Mouse (Mus musculus) forebrain, embryonic 14.5 days (tissue): ENCODE measurements at regions not wholly inside any gene's neighbourhood (a gene's known extent, or its start where the extent isn't known, plus 50 kb on each side); places are given as distances from the start of the nearest gene placed in this dataset.

Experiments used
- ATAC-seq: fragments of 200-750 bp; cut with Nextera tagmentation; 2 replicates; pipeline ENCODE4 v1.8.0; 2017; ENCODE audit warnings: mild to moderate bottlenecking, moderate library complexity
- DNase-seq: peaks from one replicate; pipeline ENCODE4 v3.0.0-alpha.2; 2015; ENCODE audit warnings: low spot score
- H3K27ac ChIP-seq: fragments of 300-500 bp; sonication (generic); 2 replicates; pipeline ENCODE4 v1.5.1; 2014; ENCODE audit warnings: low read depth, mild to moderate bottlenecking, control low read depth, low read length, moderate library complexity
- H3K27me3 ChIP-seq: fragments of 300-500 bp; sonication (generic); replicated peaks from 2 replicates; pipeline ENCODE4 v1.6.1; 2014; ENCODE audit warnings: low read length, control low read depth, mixed read lengths; ENCODE audit not compliant: control insufficient read depth, insufficient read depth
- H3K36me3 ChIP-seq: fragments of 300-500 bp; sonication (generic); 2 replicates; pipeline ENCODE4 v1.6.1; 2014; ENCODE audit warnings: low read length, control low read depth; ENCODE audit not compliant: control insufficient read depth, insufficient read depth
- H3K4me1 ChIP-seq: fragments of 300-500 bp; sonication (generic); 2 replicates; pipeline ENCODE4 v1.6.1; 2014; ENCODE audit warnings: antibody characterized with exemption, low read length, control low read depth; ENCODE audit not compliant: control insufficient read depth, insufficient read depth
- H3K4me2 ChIP-seq: fragments of 300-500 bp; sonication (generic); 2 replicates; pipeline ENCODE4 v1.6.1; 2014; ENCODE audit warnings: mild to moderate bottlenecking, control low read depth, low read length
- H3K4me3 ChIP-seq: fragments of 300-500 bp; sonication (generic); 2 replicates; pipeline ENCODE4 v1.5.1; 2014; ENCODE audit warnings: low read depth, low read length, control low read depth
- H3K9ac ChIP-seq: fragments of 300-500 bp; sonication (generic); 2 replicates; pipeline ENCODE4 v1.6.1; 2014; ENCODE audit warnings: mild to moderate bottlenecking, low read length, control low read depth, moderate library complexity
- H3K9me3 ChIP-seq: fragments of 300-500 bp; sonication (generic); replicated peaks from 2 replicates; pipeline ENCODE4 v1.6.1; 2016; ENCODE audit warnings: low read length, control low read depth, mixed read lengths; ENCODE audit not compliant: control insufficient read depth
- WGBS: fragments of 180-500 bp; shearing (Covaris S2); extraction: QIAGEN DNeasy Blood & Tissue Kit; methylation state at CpG from one replicate; pipeline ENCODE4 v1.1.7; 2014; 5-methylcytosine and 5-hydroxymethylcytosine counted together

DNA sequence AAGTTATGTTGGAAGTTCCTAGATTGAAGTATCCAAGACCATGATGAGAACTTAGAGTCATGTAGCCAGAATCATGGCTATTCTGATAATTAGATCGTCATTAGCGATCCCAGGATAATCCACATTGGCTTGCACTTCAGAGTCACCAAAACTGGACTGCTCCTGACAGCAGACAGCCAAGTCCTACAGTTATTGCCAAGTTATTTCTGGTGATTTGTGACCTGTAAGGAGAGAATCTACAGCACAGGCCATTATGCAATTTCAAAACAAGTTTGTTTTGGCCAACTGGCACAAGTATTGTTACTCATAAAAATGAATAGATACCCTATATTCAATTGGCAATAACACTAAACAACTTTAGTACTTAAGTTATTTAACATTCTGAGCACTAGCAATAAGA, 447.9 kb upstream of the Robo1 start:
- Histone ChIP-seq H3K4me2 (no peak overlapping the region), H3K4me1 (no peaks in the 10 kb centered on the region)
- no peak for ATAC-seq

GRCm38 (mm10) chr16:71885701-71886100, 422.4 kb upstream of the Robo1 start:
- Histone ChIP-seq H3K4me1 (no peaks in the 10 kb centered on the region), H3K4me2 (no peak overlapping the region), H3K27ac (no peak overlapping the region), H3K27me3 (no peaks in the 10 kb centered on the region), H3K9me3 (no peaks in the 10 kb centered on the region), H3K36me3 (no peaks in the 10 kb centered on the region), H3K9ac (no peak overlapping the region), H3K4me3 (no peak overlapping the region)
- no peak for ATAC-seq
- DNase-seq, result no peak
- WGBS, result 84% methylated on average over 4 of the region's 4 CpGs

More for the DNA sequence above, 447.9 kb upstream of the Robo1 start:
- Histone ChIP-seq H3K36me3 (no peaks in the 10 kb centered on the region), H3K4me3 (no peak overlapping the region), H3K9me3 (no peaks in the 10 kb centered on the region), H3K27me3 (no peaks in the 10 kb centered on the region), H3K9ac (no peak overlapping the region), H3K27ac (no peak overlapping the region)
- WGBS, result 92% methylated on average over 2 of the region's 2 CpGs
- DNase-seq, result no peak

GRCm38 (mm10) chr16:71889679-71890078, 418.4 kb upstream of the Robo1 start:
- H3K4me3 ChIP-seq, result no peak overlapping the region
- H3K9me3 ChIP-seq, result no peaks in the 10 kb centered on the region
- no peaks in the 10 kb centered on the region for H3K4me1 ChIP-seq
- 66% methylated on average over 2 of the region's 2 CpGs for WGBS
- no peak overlapping the region for H3K9ac ChIP-seq
- ATAC-seq (no peak), DNase-seq (no peak)
- H3K27me3 ChIP-seq, result no peaks in the 10 kb centered on the region
- H3K27ac ChIP-seq, result no peak overlapping the region
- no peak overlapping the region for H3K4me2 ChIP-seq
- H3K36me3 ChIP-seq, result no peaks in the 10 kb centered on the region

- no peaks in the 10 kb centered on the region for H3K27me3 ChIP-seq
- no peaks in the 10 kb centered on the region for H3K4me1 ChIP-seq
- DNase-seq (no peak), ATAC-seq (no peak)
- H3K36me3 ChIP-seq, result no peaks in the 10 kb centered on the region
- H3K4me2 ChIP-seq, result no peak overlapping the region
- no peak overlapping the region for H3K4me3 ChIP-seq
- no peak overlapping the region for H3K27ac ChIP-seq
- H3K9ac ChIP-seq, result no peak overlapping the region
- H3K9me3 ChIP-seq, result no peaks in the 10 kb centered on the region
- 93% methylated on average over 13 of the region's 13 CpGs for WGBS
Measured at GRCm38 (mm10) chr16:71923111-71923510, 385.0 kb upstream of the Robo1 start.

DNA sequence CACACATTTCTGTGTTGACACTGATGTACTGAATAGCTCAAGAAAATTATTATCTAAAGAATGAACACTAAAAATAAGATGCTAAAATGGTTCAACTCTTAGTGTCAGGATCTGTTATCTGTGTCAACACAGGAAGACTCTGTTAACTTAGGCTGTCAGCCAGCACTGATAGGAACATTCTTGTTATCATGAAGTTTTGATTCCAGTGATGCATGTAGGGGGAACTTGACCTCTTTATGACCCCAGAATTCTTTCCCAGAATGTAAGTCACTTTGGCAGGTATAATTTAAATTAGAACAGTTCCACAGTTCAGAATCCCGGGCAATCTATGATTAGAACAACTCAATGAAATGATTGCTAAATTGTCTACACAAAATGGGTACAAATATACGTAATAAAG, 363.9 kb upstream of the Robo1 start:
- H3K27ac ChIP-seq, result no peak overlapping the region
- H3K4me2 ChIP-seq, result no peak overlapping the region
- DNase-seq (peak; percentile 1), ATAC-seq (no peak)
- H3K27me3 ChIP-seq, result no peaks in the 10 kb centered on the region
- H3K36me3 ChIP-seq, result no peaks in the 10 kb centered on the region
- no peaks in the 10 kb centered on the region for H3K4me1 ChIP-seq
- no peak overlapping the region for H3K9ac ChIP-seq
- no peaks in the 10 kb centered on the region for H3K9me3 ChIP-seq
- WGBS, result 85% methylated on average over 2 of the region's 2 CpGs
- H3K4me3 ChIP-seq, result no peak overlapping the region

- Histone ChIP-seq H3K4me2 (no peak overlapping the region), H3K9ac (no peak overlapping the region), H3K27ac (no peak overlapping the region), H3K27me3 (no peaks in the 10 kb centered on the region), H3K9me3 (no peaks in the 10 kb centered on the region), H3K36me3 (no peaks in the 10 kb centered on the region), H3K4me1 (no peaks in the 10 kb centered on the region), H3K4me3 (no peak overlapping the region)
- whole genome bisulfite sequencing, result 93% methylated on average over 2 of the region's 2 CpGs
- ATAC-seq (no peak), DNase-seq (no peak)
Measured at GRCm38 (mm10) chr16:71944846-71945245, 363.3 kb upstream of the Robo1 start.

DNA sequence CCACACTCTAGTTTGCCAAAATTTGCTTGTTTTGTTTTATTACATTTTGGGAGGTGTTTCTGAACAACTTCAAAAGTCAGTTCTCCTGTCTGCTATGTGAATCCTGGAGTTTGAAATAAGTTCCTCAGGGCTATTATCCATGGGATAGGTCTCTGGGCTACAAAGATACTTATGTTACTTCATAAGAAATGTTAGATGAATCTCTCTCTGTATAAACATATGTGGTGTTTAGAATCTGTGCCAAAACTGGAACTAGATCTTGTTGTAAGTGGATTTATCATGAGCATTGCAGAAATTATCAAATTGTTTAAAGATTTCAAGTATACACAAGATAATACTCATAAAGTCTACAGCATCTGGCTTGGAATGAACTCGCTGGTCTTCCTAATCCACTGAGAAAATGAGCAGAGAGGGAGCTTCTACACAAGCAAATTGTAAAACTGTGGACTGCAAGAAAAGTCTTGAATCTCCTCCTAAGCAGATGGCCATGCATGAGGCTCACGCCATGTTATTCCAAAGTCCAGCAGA, 355.2 kb upstream of the Robo1 start:
- no peak for ATAC-seq
- Histone ChIP-seq H3K9me3 (peaks cover 3% of the 10 kb centered on the region; the same call in 1 of the 2 replicates), H3K27ac (no peak overlapping the region), H3K4me1 (no peaks in the 10 kb centered on the region), H3K27me3 (no peaks in the 10 kb centered on the region), H3K4me2 (no peak overlapping the region), H3K4me3 (no peak overlapping the region), H3K9ac (no peak overlapping the region), H3K36me3 (no peaks in the 10 kb centered on the region)
- WGBS, result 84% methylated on average over 2 of the region's 2 CpGs
- DNase-seq, result no peak

DNA sequence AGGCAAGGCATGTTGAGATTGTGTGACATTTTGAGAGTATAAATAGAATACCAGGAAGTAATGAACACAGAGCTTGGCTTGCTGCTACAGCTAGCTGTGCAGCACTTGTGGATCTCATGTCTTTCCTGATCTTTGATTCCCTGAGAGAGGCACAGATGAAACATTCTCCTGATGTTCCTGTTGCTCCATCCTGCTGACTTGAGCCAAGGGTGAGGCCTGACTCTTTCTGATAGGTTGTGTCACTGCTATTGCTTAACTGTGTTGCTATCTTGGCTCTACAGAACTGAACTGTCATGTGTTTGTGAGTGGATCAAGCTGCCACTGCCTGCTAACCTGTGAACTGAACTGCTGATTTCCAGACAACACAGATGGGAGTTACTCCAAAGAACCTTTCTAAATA, 344.5 kb upstream of the Robo1 start:
- Histone ChIP-seq H3K36me3 (no peaks in the 10 kb centered on the region), H3K4me3 (no peak overlapping the region), H3K27ac (no peak overlapping the region), H3K9me3 (no peaks in the 10 kb centered on the region), H3K9ac (no peak overlapping the region), H3K4me2 (no peak overlapping the region), H3K27me3 (no peaks in the 10 kb centered on the region), H3K4me1 (no peaks in the 10 kb centered on the region)
- DNase-seq (no peak), ATAC-seq (no peak)

- WGBS, result 66% methylated on average over 2 of the region's 2 CpGs
- no peaks in the 10 kb centered on the region for H3K4me1 ChIP-seq
Measured at GRCm38 (mm10) chr16:71973811-71974210, 334.3 kb upstream of the Robo1 start.

More at GRCm38 (mm10) chr16:71973811-71974210, 334.3 kb upstream of the Robo1 start:
- DNase-seq (peak; percentile 52), ATAC-seq (no peak)
- Histone ChIP-seq H3K4me2 (no peak overlapping the region), H3K36me3 (no peaks in the 10 kb centered on the region), H3K9me3 (no peaks in the 10 kb centered on the region), H3K27me3 (no peaks in the 10 kb centered on the region), H3K9ac (no peak overlapping the region), H3K4me3 (no peak overlapping the region), H3K27ac (no peak overlapping the region)
